Mouse (Mus musculus): Measurements from ENCODE around the gene Ptprf. TPM values are rescaled to one million over a fixed set of nuclear protein-coding genes. Genes with fewer than 3 reads are reported as not detected.

Gene Ptprf
- total and polyA plus RNA-seq, 3 experiments = 0.27 TPM; not detected in 2

DNA sequence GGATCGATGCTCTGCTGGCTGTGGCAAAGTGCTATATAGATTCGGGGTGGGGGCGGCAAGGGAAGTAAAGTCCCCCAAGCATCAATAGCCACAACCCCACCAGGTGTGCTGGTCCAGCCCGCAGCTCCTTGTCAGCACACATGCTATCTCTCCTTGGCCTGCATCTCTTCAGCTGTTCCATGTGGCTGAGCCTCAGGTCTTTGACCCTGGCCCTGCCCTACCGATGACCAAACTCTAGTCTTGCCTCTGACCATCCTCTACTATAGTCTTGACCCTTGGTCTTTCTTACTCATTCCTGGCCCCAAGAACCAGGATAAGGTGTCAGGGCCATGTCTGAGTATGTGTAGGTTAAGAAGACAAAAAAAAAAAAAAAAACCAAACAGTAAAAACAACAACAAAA is 33.2 kb downstream of the Ptprf start:
- TF ChIP-seq GATA2 (IDR thresholded peaks at IDR 0.05; ENCODE audit: borderline replicate concordance, low read depth, low read length) (no peak), POLR2AphosphoS5 (IDR thresholded peaks at IDR 0.05; ENCODE audit: insufficient replicate concordance, low read depth, low read length) (no peak)
- DNase-seq (ENCODE audit: low spot score) = no peak
- no peak overlapping the region for H3K4me3 ChIP-seq (ENCODE audit: low read depth, low read length)

GRCm38 (mm10) chr4:118257416-118257815 is 33.8 kb downstream of the Ptprf start:
- ATAC-seq (ENCODE audit: extremely low read depth, insufficient number of reproducible peaks, low FRiP score, poor library complexity, severe bottlenecking) = no peak
- no peaks in the 10 kb centered on the region for H3K36me3 ChIP-seq (replicated peaks)
- TF ChIP-seq GATA1 (IDR thresholded peaks at IDR 0.05; ENCODE audit: borderline replicate concordance, low read length) = no peak
- no peak for TF ChIP-seq GATA2 (IDR thresholded peaks at IDR 0.05; ENCODE audit: borderline replicate concordance, low read depth, low read length)
- TF ChIP-seq CTCF (IDR thresholded peaks at IDR 0.05; ENCODE audit: low read depth, low read length) = no peak
- TF ChIP-seq TAL1 (conservative IDR thresholded peaks at IDR 0.05; ENCODE audit: low read depth, low read length) = no peak
- no peak for TF ChIP-seq POLR2AphosphoS5 (IDR thresholded peaks at IDR 0.05; ENCODE audit: insufficient replicate concordance, low read depth, low read length)
- no peaks in the 10 kb centered on the region for H3K9me3 ChIP-seq (replicated peaks)
- H3K4me3 ChIP-seq (ENCODE audit: low read depth, low read length) = no peak overlapping the region
- peaks cover 22% of the 10 kb centered on the region; the same call in 1 of the 2 replicates for H3K27me3 ChIP-seq (ENCODE audit: insufficient read depth, low read length)
- 0 out of 2 replicates have a peak, but pooled peaks cover 4% of the 10 kb centered on the region for H3K4me1 ChIP-seq (ENCODE audit: insufficient read depth, low read depth, low read length)
- DNase-seq (ENCODE audit: low spot score) = no peak

More for the DNA sequence above, 33.2 kb downstream of the Ptprf start:
- H3K27me3 ChIP-seq (ENCODE audit: insufficient read depth, low read length) = peaks cover 26% of the 10 kb centered on the region; the same call in 1 of the 2 replicates
- no peaks in the 10 kb centered on the region for H3K36me3 ChIP-seq (replicated peaks)
- no peak for ATAC-seq (ENCODE audit: extremely low read depth, insufficient number of reproducible peaks, low FRiP score, poor library complexity, severe bottlenecking)
- 0 out of 2 replicates have a peak, but pooled peaks cover 4% of the 10 kb centered on the region for H3K4me1 ChIP-seq (ENCODE audit: insufficient read depth, low read depth, low read length)
- no peaks in the 10 kb centered on the region for H3K9me3 ChIP-seq (replicated peaks)

GRCm38 (mm10) chr4:118256217-118256616 is 35.0 kb downstream of the Ptprf start:
- H3K9me3 ChIP-seq (replicated peaks) = no peaks in the 10 kb centered on the region
- no peak for TF ChIP-seq CTCF (IDR thresholded peaks at IDR 0.05; ENCODE audit: low read depth, low read length)
- no peak for TF ChIP-seq GATA2 (IDR thresholded peaks at IDR 0.05; ENCODE audit: borderline replicate concordance, low read depth, low read length)
- no peak for TF ChIP-seq GATA1 (IDR thresholded peaks at IDR 0.05; ENCODE audit: borderline replicate concordance, low read length)
- TF ChIP-seq TAL1 (conservative IDR thresholded peaks at IDR 0.05; ENCODE audit: low read depth, low read length) = no peak
- TF ChIP-seq POLR2AphosphoS5 (IDR thresholded peaks at IDR 0.05; ENCODE audit: insufficient replicate concordance, low read depth, low read length) = no peak
- H3K4me1 ChIP-seq (ENCODE audit: insufficient read depth, low read depth, low read length) = 0 out of 2 replicates have a peak, but pooled peaks cover 4% of the 10 kb centered on the region
- no peak overlapping the region for H3K4me3 ChIP-seq (ENCODE audit: low read depth, low read length)
- no peaks in the 10 kb centered on the region for H3K36me3 ChIP-seq (replicated peaks)
- DNase-seq (ENCODE audit: low spot score) = no peak
- no peak for ATAC-seq (ENCODE audit: extremely low read depth, insufficient number of reproducible peaks, low FRiP score, poor library complexity, severe bottlenecking)
- H3K27me3 ChIP-seq (ENCODE audit: insufficient read depth, low read length) = peaks cover 18% of the 10 kb centered on the region; the same call in 1 of the 2 replicates

DNA sequence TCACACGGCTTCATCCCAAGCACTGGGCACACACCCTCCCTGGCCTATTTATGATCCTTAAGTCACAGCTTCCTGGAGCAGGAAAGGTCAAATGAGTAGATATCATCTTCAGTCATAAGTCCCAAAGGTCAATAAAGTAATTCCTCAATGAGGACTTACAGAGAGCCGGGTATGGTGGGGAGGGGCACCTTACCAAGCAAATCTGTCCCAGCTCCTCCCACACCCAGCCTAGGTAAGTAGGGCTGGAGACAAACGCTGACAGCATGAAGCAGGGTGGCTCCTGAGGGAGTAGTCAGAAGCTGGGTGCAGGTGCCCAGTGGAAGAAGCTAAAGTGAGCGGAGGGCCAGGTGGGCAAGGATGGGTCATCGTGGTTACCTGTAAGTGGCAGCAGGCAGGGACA is 36.3 kb downstream of the Ptprf start:
- no peak overlapping the region for H3K4me3 ChIP-seq (ENCODE audit: low read depth, low read length)
- peaks cover 16% of the 10 kb centered on the region; the same call in 1 of the 2 replicates for H3K27me3 ChIP-seq (ENCODE audit: insufficient read depth, low read length)
- H3K36me3 ChIP-seq (replicated peaks) = no peaks in the 10 kb centered on the region
- ATAC-seq (ENCODE audit: extremely low read depth, insufficient number of reproducible peaks, low FRiP score, poor library complexity, severe bottlenecking) (no peak), DNase-seq (ENCODE audit: low spot score) (no peak)
- TF ChIP-seq POLR2AphosphoS5 (IDR thresholded peaks at IDR 0.05; ENCODE audit: insufficient replicate concordance, low read depth, low read length) (no peak), GATA1 (IDR thresholded peaks at IDR 0.05; ENCODE audit: borderline replicate concordance, low read length) (no peak), CTCF (IDR thresholded peaks at IDR 0.05; ENCODE audit: low read depth, low read length) (no peak), TAL1 (conservative IDR thresholded peaks at IDR 0.05; ENCODE audit: low read depth, low read length) (no peak), GATA2 (IDR thresholded peaks at IDR 0.05; ENCODE audit: borderline replicate concordance, low read depth, low read length) (no peak)
- no peaks in the 10 kb centered on the region for H3K4me1 ChIP-seq (ENCODE audit: insufficient read depth, low read depth, low read length)
- H3K9me3 ChIP-seq (replicated peaks) = no peaks in the 10 kb centered on the region

GRCm38 (mm10) chr4:118247323-118247722 is 43.9 kb downstream of the Ptprf start:
- Histone ChIP-seq H3K4me3 (ENCODE audit: low read depth, low read length) (no peak overlapping the region), H3K36me3 (replicated peaks) (no peaks in the 10 kb centered on the region), H3K27me3 (ENCODE audit: insufficient read depth, low read length) (peaks cover 28% of the 10 kb centered on the region), H3K9me3 (replicated peaks) (no peaks in the 10 kb centered on the region), H3K4me1 (ENCODE audit: insufficient read depth, low read depth, low read length) (no peaks in the 10 kb centered on the region)
- ATAC-seq (ENCODE audit: extremely low read depth, insufficient number of reproducible peaks, low FRiP score, poor library complexity, severe bottlenecking) = no peak
- DNase-seq (ENCODE audit: low spot score) = no peak
- TF ChIP-seq CTCF (IDR thresholded peaks at IDR 0.05; ENCODE audit: low read depth, low read length) = no peak
- TF ChIP-seq GATA2 (IDR thresholded peaks at IDR 0.05; ENCODE audit: borderline replicate concordance, low read depth, low read length) = no peak
- no peak for TF ChIP-seq POLR2AphosphoS5 (IDR thresholded peaks at IDR 0.05; ENCODE audit: insufficient replicate concordance, low read depth, low read length)
- no peak for TF ChIP-seq GATA1 (IDR thresholded peaks at IDR 0.05; ENCODE audit: borderline replicate concordance, low read length)
- TF ChIP-seq TAL1 (conservative IDR thresholded peaks at IDR 0.05; ENCODE audit: low read depth, low read length) = no peak

DNA sequence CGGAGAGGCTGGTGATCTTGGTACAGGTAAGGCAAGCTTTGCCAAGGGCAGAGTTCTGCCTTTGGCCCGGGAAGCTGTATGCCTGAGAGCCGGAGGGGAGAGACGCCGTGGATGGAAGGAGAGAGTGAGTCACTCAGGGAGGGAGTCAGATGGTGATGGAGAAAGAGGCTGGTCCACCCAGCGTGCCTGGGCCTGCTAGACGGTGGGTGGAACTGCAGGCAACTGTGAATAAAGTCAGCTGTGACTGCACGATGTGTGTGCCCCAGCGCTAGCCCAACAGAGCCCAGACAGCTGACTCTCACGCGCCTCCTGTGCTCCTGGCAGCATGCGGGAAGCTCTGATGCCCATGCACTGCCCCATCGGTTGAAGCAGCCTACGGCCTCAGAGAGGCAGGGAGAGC is 45.4 kb downstream of the Ptprf start:
- TF ChIP-seq GATA1 (IDR thresholded peaks at IDR 0.05; ENCODE audit: borderline replicate concordance, low read length) = no peak
- TF ChIP-seq POLR2AphosphoS5 (IDR thresholded peaks at IDR 0.05; ENCODE audit: insufficient replicate concordance, low read depth, low read length) = no peak
- no peak for TF ChIP-seq GATA2 (IDR thresholded peaks at IDR 0.05; ENCODE audit: borderline replicate concordance, low read depth, low read length)
- no peak for TF ChIP-seq CTCF (IDR thresholded peaks at IDR 0.05; ENCODE audit: low read depth, low read length)
- TF ChIP-seq TAL1 (conservative IDR thresholded peaks at IDR 0.05; ENCODE audit: low read depth, low read length) = no peak
- Histone ChIP-seq H3K4me3 (ENCODE audit: low read depth, low read length) (no peak overlapping the region), H3K9me3 (replicated peaks) (no peaks in the 10 kb centered on the region), H3K36me3 (replicated peaks) (no peaks in the 10 kb centered on the region), H3K27me3 (ENCODE audit: insufficient read depth, low read length) (peaks cover 28% of the 10 kb centered on the region), H3K4me1 (ENCODE audit: insufficient read depth, low read depth, low read length) (no peaks in the 10 kb centered on the region)
- no peak for DNase-seq (ENCODE audit: low spot score)
- no peak for ATAC-seq (ENCODE audit: extremely low read depth, insufficient number of reproducible peaks, low FRiP score, poor library complexity, severe bottlenecking)

Data from G1E (cell line).